Mouse (Mus musculus) splenic B cell, adult 2 months (primary cell): Measurements from ENCODE around the gene Ccdc175.

Experiments used
- DNase-seq: peaks from one replicate; pipeline ENCODE4 v3.0.0-alpha.2; 2011; ENCODE audit warnings: low read depth, low spot score
- H3K27me3 ChIP-seq: 2 replicates; pipeline ENCODE4 v1.6.1; 2012; ENCODE audit warnings: mild to moderate bottlenecking, low read length, moderate library complexity, mixed read lengths; ENCODE audit not compliant: control insufficient read depth, poor library complexity, insufficient read depth, severe bottlenecking
- H3K36me3 ChIP-seq: 2 replicates; pipeline ENCODE4 v1.6.1; 2012; ENCODE audit warnings: mild to moderate bottlenecking, low read length, moderate library complexity, mixed read lengths; ENCODE audit not compliant: control insufficient read depth, poor library complexity, insufficient read depth, severe bottlenecking

Gene Ccdc175

GRCm38 (mm10) chr12:72150786-72151185, 34.0 kb downstream of the Ccdc175 start:
- no peaks in the 10 kb centered on the region for H3K27me3 ChIP-seq
- no peaks in the 10 kb centered on the region for H3K36me3 ChIP-seq
- DNase-seq = no peak

GRCm38 (mm10) chr12:72129203-72129602, 55.6 kb downstream of the Ccdc175 start:
- no peak for DNase-seq
- no peaks in the 10 kb centered on the region for H3K27me3 ChIP-seq
- H3K36me3 ChIP-seq = no peaks in the 10 kb centered on the region

- H3K36me3 ChIP-seq = no peaks in the 10 kb centered on the region
- no peaks in the 10 kb centered on the region for H3K27me3 ChIP-seq
- no peak for DNase-seq
These were observed 69.0 kb downstream of the Ccdc175 start for GRCm38 (mm10) chr12:72115686-72116345.

- DNase-seq = no peak
- no peaks in the 10 kb centered on the region for H3K36me3 ChIP-seq
- no peaks in the 10 kb centered on the region for H3K27me3 ChIP-seq
These were observed 69.7 kb downstream of the Ccdc175 start for GRCm38 (mm10) chr12:72115126-72115525.

GRCm38 (mm10) chr12:72104525-72105281, 80.1 kb downstream of the Ccdc175 start:
- peak; percentile 73 for DNase-seq
- no peaks in the 10 kb centered on the region; the same call in 1 of the 2 replicates for H3K27me3 ChIP-seq
- no peaks in the 10 kb centered on the region for H3K36me3 ChIP-seq

- DNase-seq = no peak
- no peaks in the 10 kb centered on the region for H3K36me3 ChIP-seq
- no peaks in the 10 kb centered on the region; the same call in 1 of the 2 replicates for H3K27me3 ChIP-seq
These were observed 80.8 kb downstream of the Ccdc175 start for GRCm38 (mm10) chr12:72104027-72104426.

GRCm38 (mm10) chr12:72102776-72103175, 82.1 kb downstream of the Ccdc175 start:
- Histone ChIP-seq H3K27me3 (no peaks in the 10 kb centered on the region; the same call in 1 of the 2 replicates), H3K36me3 (no peaks in the 10 kb centered on the region)
- DNase-seq = no peak

- Histone ChIP-seq H3K36me3 (peaks cover 1% of the 10 kb centered on the region), H3K27me3 (no peaks in the 10 kb centered on the region; the same call in 1 of the 2 replicates)
- no peak for DNase-seq
These were observed 87.9 kb downstream of the Ccdc175 start for GRCm38 (mm10) chr12:72096966-72097365.

- Histone ChIP-seq H3K36me3 (peaks cover 1% of the 10 kb centered on the region), H3K27me3 (no peaks in the 10 kb centered on the region)
- no peak for DNase-seq
These were observed 95.0 kb downstream of the Ccdc175 start for GRCm38 (mm10) chr12:72089802-72090201.

GRCm38 (mm10) chr12:72086166-72086825, 98.5 kb downstream of the Ccdc175 start:
- H3K36me3 ChIP-seq = no peaks in the 10 kb centered on the region; the same call in 1 of the 2 replicates
- DNase-seq = no peak
- no peaks in the 10 kb centered on the region; the same call in 1 of the 2 replicates for H3K27me3 ChIP-seq

- Histone ChIP-seq H3K27me3 (no peaks in the 10 kb centered on the region; the same call in 1 of the 2 replicates), H3K36me3 (no peaks in the 10 kb centered on the region; the same call in 1 of the 2 replicates)
- DNase-seq = peak; percentile 100
These were observed 99.3 kb downstream of the Ccdc175 start, which contains the start of the genes L3hypdh and Jkamp for GRCm38 (mm10) chr12:72085329-72086165. Gene L3hypdh (minus strand): TSS chr12:72085439. Gene Jkamp (plus strand): TSS chr12:72085589.

- no peaks in the 10 kb centered on the region; the same call in 1 of the 2 replicates for H3K36me3 ChIP-seq
- no peak for DNase-seq
- no peaks in the 10 kb centered on the region; the same call in 1 of the 2 replicates for H3K27me3 ChIP-seq
These were observed 99.9 kb downstream of the Ccdc175 start for GRCm38 (mm10) chr12:72085024-72085328.

GRCm38 (mm10) chr12:72084261-72085023, 100.4 kb downstream of the Ccdc175 start:
- no peak for DNase-seq
- Histone ChIP-seq H3K36me3 (no peaks in the 10 kb centered on the region), H3K27me3 (no peaks in the 10 kb centered on the region; the same call in 1 of the 2 replicates)
